ENCODE assay signal across 8 mouse cellular contexts in the genomic region with DNA sequence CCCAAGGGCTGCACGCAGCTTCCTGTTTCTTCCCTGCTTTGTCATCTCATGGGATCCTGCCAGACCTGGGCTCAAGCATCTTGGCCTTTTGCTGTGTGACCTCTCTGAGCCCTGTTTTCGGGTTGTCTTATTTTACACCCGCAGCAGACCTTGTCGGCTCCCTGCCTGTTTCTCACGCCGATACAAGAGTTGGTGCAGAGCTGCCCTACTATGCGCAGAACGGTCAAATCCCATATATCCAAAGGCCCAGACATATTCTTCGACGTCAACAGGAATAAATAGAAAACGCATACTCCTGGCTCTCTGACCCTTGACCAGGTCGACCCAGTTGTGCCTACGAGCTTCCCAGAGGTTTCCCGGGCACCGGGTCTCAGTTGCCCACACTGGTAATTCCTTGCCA. TPM values are rescaled to one million over a fixed set of nuclear protein-coding genes. Genes with fewer than 3 reads are reported as not detected.
DNase-seq lines count a peak whose midpoint lies in the region; ATAC-seq and TF ChIP-seq lines count a peak whose summit lies in the region.

No protein-coding gene starts in this region.

- H3K79me2 ChIP-seq in liver, adult 2 months (ENCODE audit: control insufficient read depth, insufficient read depth, low read length) = peaks cover 16% of the 10 kb centered on the region; the same call in 1 of the 2 replicates

- whole genome bisulfite sequencing in liver, adult 2 months = 63% methylated on average over 15 of the region's 15 CpGs
- WGBS in forebrain, embryonic 11.5 days = 85% methylated on average over 15 of the region's 15 CpGs
- 84% methylated on average over 15 of the region's 15 CpGs for WGBS in limb, embryonic 14.5 days
- 89% methylated on average over 15 of the region's 15 CpGs for WGBS in neural tube, embryonic 15.5 days

- no peak overlapping the region for H3K4me3 ChIP-seq in liver, adult 2 months (ENCODE audit: insufficient read depth, low read depth, low read length)
- H3K4me3 ChIP-seq in forebrain, embryonic 11.5 days (ENCODE audit: low read depth, low read length) = no peak overlapping the region
- H3K4me3 ChIP-seq in limb, embryonic 14.5 days (replicated peaks; ENCODE audit: low read length) = no peak overlapping the region; the same call in 1 of the 2 replicates
- peak overlapping the region; percentile 31; the same call in 1 of the 2 replicates for H3K4me3 ChIP-seq in neural tube, embryonic 15.5 days (replicated peaks)

- H3K27ac ChIP-seq in liver, adult 2 months (replicated peaks; ENCODE audit: insufficient read depth, low read depth, low read length) = peak overlapping the region; percentile 21
- no peak overlapping the region for H3K27ac ChIP-seq in forebrain, embryonic 11.5 days (ENCODE audit: low read depth, low read length)
- peak overlapping the region; percentile 83; the same call in 1 of the 2 replicates for H3K27ac ChIP-seq in limb, embryonic 14.5 days (replicated peaks; ENCODE audit: low read depth, low read length)
- peak overlapping the region; percentile 80 for H3K27ac ChIP-seq in neural tube, embryonic 15.5 days (replicated peaks)

- no peaks in the 10 kb centered on the region for H3K9me3 ChIP-seq in forebrain, embryonic 11.5 days (ENCODE audit: control insufficient read depth, low read length)
- H3K9me3 ChIP-seq in limb, embryonic 14.5 days (ENCODE audit: control insufficient read depth, low read length) = no peaks in the 10 kb centered on the region
- no peaks in the 10 kb centered on the region for H3K9me3 ChIP-seq in neural tube, embryonic 15.5 days (replicated peaks)

- H3K4me2 ChIP-seq in forebrain, embryonic 11.5 days (ENCODE audit: low read depth, low read length, severe bottlenecking) = peak overlapping the region; percentile 38
- H3K4me2 ChIP-seq in limb, embryonic 14.5 days (replicated peaks; ENCODE audit: low read depth, low read length, severe bottlenecking) = peak overlapping the region; percentile 54
- peak overlapping the region; percentile 59 for H3K4me2 ChIP-seq in neural tube, embryonic 15.5 days

- no peak for ATAC-seq in forebrain, embryonic 11.5 days (replicated peaks; ENCODE audit: low FRiP score)
- ATAC-seq in limb, embryonic 14.5 days (ENCODE audit: low FRiP score, low read depth) = no peak
- ATAC-seq in neural tube, embryonic 15.5 days (ENCODE audit: low FRiP score) = no peak
- ATAC-seq in CD4-positive, CD25-positive, alpha-beta regulatory T cell, adult 4 months = no peak

- H3K27me3 ChIP-seq in liver, adult 2 months (ENCODE audit: control insufficient read depth, insufficient read depth, low read length) = no peaks in the 10 kb centered on the region
- no peaks in the 10 kb centered on the region for H3K27me3 ChIP-seq in forebrain, embryonic 11.5 days (ENCODE audit: control insufficient read depth, insufficient read depth, low read length)
- H3K27me3 ChIP-seq in limb, embryonic 14.5 days (ENCODE audit: control insufficient read depth, insufficient read depth, low read length) = no peaks in the 10 kb centered on the region
- no peaks in the 10 kb centered on the region for H3K27me3 ChIP-seq in neural tube, embryonic 15.5 days (replicated peaks)

- DNase-seq in liver, adult 2 months (ENCODE audit: extremely low read depth, low read depth, low spot score) = no peak
- DNase-seq in liver = no peak
- no peak for DNase-seq in forebrain, embryonic 11.5 days (ENCODE audit: low spot score)
- no peak for DNase-seq in limb, embryonic 14.5 days (ENCODE audit: low spot score)
- no peak for DNase-seq in frontal cortex, postnatal 14 days (ENCODE audit: low spot score in 2 of 2)
- DNase-seq in retina, embryonic 14.5 days (ENCODE audit: low spot score) = no peak

- TF ChIP-seq CTCF in liver, adult 2 months (IDR thresholded peaks at IDR 0.05; ENCODE audit: low read depth, low read length) = no peak

- TF ChIP-seq POLR2A in liver, adult 2 months (IDR thresholded peaks at IDR 0.05; ENCODE audit: extremely low read depth, insufficient read depth, low read length) = no peak
- no peak for TF ChIP-seq POLR2A in limb, embryonic 14.5 days (IDR thresholded peaks at IDR 0.05; ENCODE audit: borderline replicate concordance, extremely low read depth, insufficient read depth, insufficient read length)

- H3K4me1 ChIP-seq in liver, adult 2 months (ENCODE audit: control insufficient read depth, insufficient read depth, low read length) = 0 out of 2 replicates have a peak, but pooled peaks cover 2% of the 10 kb centered on the region
- peaks cover 8% of the 10 kb centered on the region; the same call in 1 of the 2 replicates for H3K4me1 ChIP-seq in forebrain, embryonic 11.5 days (replicated peaks; ENCODE audit: control insufficient read depth, insufficient read depth, low read length)
- peaks cover 10% of the 10 kb centered on the region for H3K4me1 ChIP-seq in limb, embryonic 14.5 days (ENCODE audit: control insufficient read depth, insufficient read depth, low read length)
- H3K4me1 ChIP-seq in neural tube, embryonic 15.5 days = peaks cover 14% of the 10 kb centered on the region

- H3K9ac ChIP-seq in liver, adult 2 months (ENCODE audit: low read depth, low read length) = no peak overlapping the region
- peak overlapping the region; percentile 6; the same call in 1 of the 2 replicates for H3K9ac ChIP-seq in forebrain, embryonic 11.5 days (ENCODE audit: low read length)
- H3K9ac ChIP-seq in limb, embryonic 14.5 days (ENCODE audit: low read depth, low read length, severe bottlenecking) = peak overlapping the region; percentile 49
- no peak overlapping the region for H3K9ac ChIP-seq in neural tube, embryonic 15.5 days (replicated peaks)

- no peaks in the 10 kb centered on the region; the same call in 1 of the 2 replicates for H3K36me3 ChIP-seq in liver, adult 2 months (ENCODE audit: control insufficient read depth, insufficient read depth, low read length)
- H3K36me3 ChIP-seq in forebrain, embryonic 11.5 days (ENCODE audit: control insufficient read depth, insufficient read depth, low read length) = no peaks in the 10 kb centered on the region
- H3K36me3 ChIP-seq in limb, embryonic 14.5 days (ENCODE audit: control insufficient read depth, insufficient read depth, low read length) = no peaks in the 10 kb centered on the region
- H3K36me3 ChIP-seq in neural tube, embryonic 15.5 days = no peaks in the 10 kb centered on the region

RNA-seq across cellular contexts. Expression of a gene that starts 40.3 kb away (rescaled TPM):
- total RNA-seq in liver, adult 2 months (2014; rRNA removed) = 8.0 and 15.4 TPM in 2 replicates
- polyA plus RNA-seq in liver, adult 2 months (2012; rRNA removed) = 29.2 and 35.8 TPM in 2 replicates
- polyA plus RNA-seq in forebrain, embryonic 11.5 days (2014; fragmentation: Nextera tagmentation; extraction: Ambion mirVana) = 2.2 and 3.4 TPM in 2 replicates
- 13.6 and 14.5 TPM in 2 replicates for polyA plus RNA-seq in limb, embryonic 14.5 days (2012; rRNA removed)
- 7.0 and 7.1 TPM in 2 replicates for polyA plus RNA-seq in limb, embryonic 14.5 days (2014; fragmentation: Nextera tagmentation; extraction: Ambion mirVana)
- polyA plus RNA-seq in neural tube, embryonic 15.5 days (2015; fragmentation: Nextera tagmentation; extraction: Ambion mirVana) = 3.0 and 5.5 TPM in 2 replicates
- polyA plus RNA-seq in CD4-positive, CD25-positive, alpha-beta regulatory T cell, adult 4 months (2017; shearing (Covaris generic)) = under 1 TPM; 0.89 to 0.98 TPM

RNA-seq across cellular contexts. Expression of a gene that starts 46.0 kb away (rescaled TPM):
- total RNA-seq in liver, adult 2 months (2014; rRNA removed) = not detected in 2 replicates
- polyA plus RNA-seq in liver, adult 2 months (2012; rRNA removed) = not detected in 2 replicates
- polyA plus RNA-seq in forebrain, embryonic 11.5 days (2014; fragmentation: Nextera tagmentation; extraction: Ambion mirVana) = 0.20 TPM in 1 of 2 replicates, not detected in the other
- 0.09 and 0.18 TPM in 2 replicates for polyA plus RNA-seq in limb, embryonic 14.5 days (2012; rRNA removed)
- polyA plus RNA-seq in limb, embryonic 14.5 days (2014; fragmentation: Nextera tagmentation; extraction: Ambion mirVana) = not detected in 2 replicates
- polyA plus RNA-seq in neural tube, embryonic 15.5 days (2015; fragmentation: Nextera tagmentation; extraction: Ambion mirVana) = not detected in 2 replicates
- polyA plus RNA-seq in CD4-positive, CD25-positive, alpha-beta regulatory T cell, adult 4 months (2017; shearing (Covaris generic)) = not detected

Comparison
In these comparisons a context has a peak if more than half of its experiments do, and no peak if none do; other contexts are left out.
1. H3K9ac ChIP-seq: peak in forebrain, embryonic 11.5 days (single experiment) and limb, embryonic 14.5 days (single experiment); none in liver, adult 2 months (single experiment) and neural tube, embryonic 15.5 days (single experiment).
2. Peak in every context shown above with its lines, with median percentiles within 50 percentile points of each other: H3K4me2 ChIP-seq.